Mouse (Mus musculus) stomach, postnatal 0 days (tissue): ENCODE data around the gene Bach2. TPM values are rescaled to one million over a fixed set of nuclear protein-coding genes. Genes with fewer than 3 reads are reported as not detected.

Experiments used
- ATAC-seq: fragments of 200-750 bp; cut with Nextera tagmentation; 2 replicates; pipeline ENCODE4 v1.8.0; 2017; ENCODE audit not compliant: low FRiP score, low TSS enrichment
- DNase-seq: peaks from one replicate; pipeline ENCODE4 v3.0.0-alpha.2; 2016; ENCODE audit warnings: low spot score
- H3K27ac ChIP-seq: fragments of 300-500 bp; sonication (generic); replicated peaks from 2 replicates; pipeline ENCODE4 v1.5.1; 2014; ENCODE audit warnings: mild to moderate bottlenecking, control low read depth
- H3K27me3 ChIP-seq: fragments of 300-500 bp; sonication (generic); 2 replicates; pipeline ENCODE4 v1.6.1; 2014; ENCODE audit warnings: low read length; ENCODE audit not compliant: control insufficient read depth, insufficient read depth
- H3K36me3 ChIP-seq: fragments of 300-500 bp; sonication (generic); 2 replicates; pipeline ENCODE4 v1.6.1; 2014; ENCODE audit warnings: low read length, mixed read lengths; ENCODE audit not compliant: control insufficient read depth, insufficient read depth
- H3K4me1 ChIP-seq: fragments of 300-500 bp; sonication (generic); replicated peaks from 2 replicates; pipeline ENCODE4 v1.6.1; 2014; ENCODE audit warnings: antibody characterized with exemption; ENCODE audit not compliant: control insufficient read depth, insufficient read depth
- H3K4me2 ChIP-seq: fragments of 300-500 bp; sonication (generic); replicated peaks from 2 replicates; pipeline ENCODE4 v1.6.1; 2014; ENCODE audit warnings: low read depth, mild to moderate bottlenecking, control low read depth, moderate library complexity
- H3K4me3 ChIP-seq: fragments of 300-500 bp; sonication (generic); 2 replicates; pipeline ENCODE4 v1.5.1; 2014; ENCODE audit warnings: low read depth, low read length, control low read depth
- H3K9ac ChIP-seq: fragments of 300-500 bp; sonication (generic); 2 replicates; pipeline ENCODE4 v1.6.1; 2014; ENCODE audit warnings: mild to moderate bottlenecking, low read length, control low read depth, mixed read lengths
- H3K9me3 ChIP-seq: fragments of 300-500 bp; sonication (generic); 2 replicates; pipeline ENCODE4 v1.6.1; 2016; ENCODE audit warnings: low read length; ENCODE audit not compliant: control insufficient read depth
- CTCF ChIP-seq: IDR thresholded peaks from 2 replicates; pipeline ENCODE4 v1.5.1; 2016; ENCODE audit warnings: antibody characterized with exemption, low read depth, mild to moderate bottlenecking, moderate library complexity
- EP300 ChIP-seq: optimal IDR thresholded peaks from 2 replicates; pipeline ENCODE3; 2016; ENCODE audit warnings: antibody characterized with exemption
- WGBS: fragments of 180-500 bp; shearing (Covaris S2); extraction: QIAGEN DNeasy Blood & Tissue Kit; methylation state at CpG from one replicate; pipeline ENCODE4 v1.1.7; 2014; 5-methylcytosine and 5-hydroxymethylcytosine counted together
- polyA plus RNA-seq: library from polyadenylated mRNA; unstranded; fragments of >200 nt; fragmentation: Nextera tagmentation; extraction: Ambion mirVana; gene quantifications from 2 replicates; pipeline ENCODE4 v1.2.1, GENCODE M21; 2015

The Bach2 gene
- polyA plus RNA-seq, 1 experiment from 2014 or later = 1.9 TPM

GRCm38 (mm10) chr4:32424434-32424833 lies 185.8 kb downstream of the Bach2 start:
- Histone ChIP-seq H3K4me3 (no peak overlapping the region), H3K27me3 (no peaks in the 10 kb centered on the region), H3K4me1 (no peaks in the 10 kb centered on the region), H3K9ac (no peak overlapping the region), H3K4me2 (no peak overlapping the region), H3K9me3 (no peaks in the 10 kb centered on the region), H3K36me3 (no peaks in the 10 kb centered on the region), H3K27ac (no peak overlapping the region)
- 88% methylated on average over 7 of the region's 7 CpGs for WGBS
- no peak for ATAC-seq
- no peak for DNase-seq
- TF ChIP-seq CTCF (no peak), EP300 (no peak)

- TF ChIP-seq EP300 (no peak), CTCF (no peak)
- no peak overlapping the region for H3K27ac ChIP-seq
- H3K36me3 ChIP-seq = no peaks in the 10 kb centered on the region
- no peaks in the 10 kb centered on the region for H3K27me3 ChIP-seq
- H3K9ac ChIP-seq = no peak overlapping the region
- no peak overlapping the region for H3K4me3 ChIP-seq
- H3K4me1 ChIP-seq = no peaks in the 10 kb centered on the region
- H3K9me3 ChIP-seq = no peaks in the 10 kb centered on the region
- DNase-seq (no peak), ATAC-seq (no peak)
- H3K4me2 ChIP-seq = no peak overlapping the region
- 89% methylated on average over 7 of the region's 7 CpGs for WGBS
Observed at GRCm38 (mm10) chr4:32425060-32425459, 186.5 kb downstream of the Bach2 start.

- H3K36me3 ChIP-seq = no peaks in the 10 kb centered on the region
- H3K4me1 ChIP-seq = no peaks in the 10 kb centered on the region
- no peak overlapping the region for H3K27ac ChIP-seq
- no peaks in the 10 kb centered on the region for H3K9me3 ChIP-seq
- ATAC-seq (no peak), DNase-seq (no peak)
- H3K4me3 ChIP-seq = no peak overlapping the region
- H3K4me2 ChIP-seq = no peak overlapping the region
- WGBS = 85% methylated on average over 3 of the region's 3 CpGs
- no peak overlapping the region for H3K9ac ChIP-seq
- no peaks in the 10 kb centered on the region for H3K27me3 ChIP-seq
- TF ChIP-seq CTCF = no peak
Observed at GRCm38 (mm10) chr4:32425641-32426040, 187.0 kb downstream of the Bach2 start.

DNA sequence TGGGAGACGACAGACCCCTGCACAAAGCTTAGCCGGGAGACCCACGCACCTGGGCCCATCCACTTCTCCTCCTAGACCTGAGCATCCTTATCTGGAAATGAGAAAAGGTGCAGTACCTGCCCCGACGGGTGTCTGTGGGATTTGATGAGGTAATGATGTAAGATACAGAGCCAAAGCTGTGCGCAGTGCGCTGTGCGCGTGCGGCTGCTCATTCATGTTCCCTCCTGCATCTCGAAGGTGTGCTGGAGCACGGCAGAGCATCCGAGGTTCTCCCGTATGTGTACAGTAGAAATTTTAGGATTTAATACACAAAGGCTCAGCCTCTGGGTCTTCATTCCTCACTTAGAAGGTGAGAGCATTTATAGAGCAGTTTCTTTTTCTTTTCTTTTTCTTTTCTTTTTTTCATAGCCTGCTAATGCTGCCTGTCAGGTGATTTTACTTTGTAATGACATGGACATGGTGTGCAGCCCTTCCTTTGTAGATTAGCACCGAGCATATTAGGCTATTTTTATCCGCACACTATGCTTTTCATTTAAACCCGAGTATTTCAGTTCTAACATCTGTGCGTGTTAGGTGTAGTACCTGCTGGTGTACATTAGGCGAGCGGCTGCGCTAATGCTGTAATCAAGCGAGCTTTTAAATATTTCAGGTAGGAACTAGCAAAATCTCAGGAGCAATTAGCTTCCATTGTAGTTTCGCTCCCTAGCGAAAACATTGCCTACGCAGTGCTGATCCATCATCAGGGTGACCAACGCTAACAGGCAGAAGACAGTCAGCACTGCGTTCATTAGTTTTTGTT lies 188.4 kb downstream of the Bach2 start:
- Histone ChIP-seq H3K4me3 (no peak overlapping the region), H3K27ac (no peak overlapping the region), H3K36me3 (no peaks in the 10 kb centered on the region), H3K9me3 (no peaks in the 10 kb centered on the region), H3K4me2 (no peak overlapping the region), H3K4me1 (no peaks in the 10 kb centered on the region), H3K27me3 (no peaks in the 10 kb centered on the region), H3K9ac (no peak overlapping the region)
- TF ChIP-seq EP300 (no peak), CTCF (no peak)
- DNase-seq = no peak
- ATAC-seq = no peak
- WGBS = 81% methylated on average over 27 of the region's 27 CpGs

- Histone ChIP-seq H3K4me1 (no peaks in the 10 kb centered on the region), H3K4me3 (no peak overlapping the region), H3K36me3 (no peaks in the 10 kb centered on the region), H3K27me3 (no peaks in the 10 kb centered on the region), H3K9ac (no peak overlapping the region), H3K4me2 (no peak overlapping the region), H3K27ac (no peak overlapping the region), H3K9me3 (no peaks in the 10 kb centered on the region)
- ATAC-seq (no peak), DNase-seq (no peak)
- WGBS = 78% methylated on average over 9 of the region's 9 CpGs
- TF ChIP-seq EP300 = no peak
Observed at GRCm38 (mm10) chr4:32428738-32429137, 190.1 kb downstream of the Bach2 start.

- no peaks in the 10 kb centered on the region for H3K27me3 ChIP-seq
- H3K27ac ChIP-seq = no peak overlapping the region
- H3K4me2 ChIP-seq = no peak overlapping the region
- no peaks in the 10 kb centered on the region for H3K36me3 ChIP-seq
- TF ChIP-seq CTCF = no peak
- ATAC-seq (no peak), DNase-seq (no peak)
- H3K4me1 ChIP-seq = no peaks in the 10 kb centered on the region
- no peaks in the 10 kb centered on the region for H3K9me3 ChIP-seq
- H3K4me3 ChIP-seq = no peak overlapping the region
- 69% methylated on average over 11 of the region's 11 CpGs for WGBS
- H3K9ac ChIP-seq = no peak overlapping the region
Observed at GRCm38 (mm10) chr4:32430136-32430535, 191.5 kb downstream of the Bach2 start.
